Mouse (Mus musculus): ENCODE data around the gene Plxna4.

The Plxna4 gene

GRCm38 (mm10) chr6:32469196-32469595 is 118.8 kb downstream of the Plxna4 start:
- no peak for DNase-seq

- DNase-seq = no peak
These were observed 122.9 kb downstream of the Plxna4 start for GRCm38 (mm10) chr6:32465129-32465528.

GRCm38 (mm10) chr6:32464637-32465036 is 123.4 kb downstream of the Plxna4 start:
- no peak for DNase-seq

DNA sequence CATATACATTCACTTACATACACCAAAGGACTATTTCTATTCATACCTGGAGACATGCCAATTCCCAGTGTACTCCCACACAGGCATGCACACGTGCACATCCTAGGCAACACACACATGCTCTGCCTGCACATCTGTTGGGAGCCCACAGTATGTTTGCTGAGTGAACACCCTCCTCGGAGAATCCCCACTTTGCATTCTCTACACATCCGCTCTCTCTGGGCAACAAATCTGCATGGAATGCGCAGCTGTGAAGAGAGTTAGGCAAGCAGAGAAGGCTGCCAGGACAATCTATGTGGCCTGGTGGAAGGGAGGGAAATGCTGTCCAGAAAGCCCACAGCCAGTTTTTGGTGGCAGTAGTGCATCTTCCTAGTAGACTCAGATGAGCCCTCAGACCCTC is 123.9 kb downstream of the Plxna4 start:
- no peak for DNase-seq

- no peak for DNase-seq
These were observed 127.6 kb downstream of the Plxna4 start for GRCm38 (mm10) chr6:32460400-32460799.

- DNase-seq = no peak
These were observed 131.4 kb downstream of the Plxna4 start for GRCm38 (mm10) chr6:32456641-32457040.

DNA sequence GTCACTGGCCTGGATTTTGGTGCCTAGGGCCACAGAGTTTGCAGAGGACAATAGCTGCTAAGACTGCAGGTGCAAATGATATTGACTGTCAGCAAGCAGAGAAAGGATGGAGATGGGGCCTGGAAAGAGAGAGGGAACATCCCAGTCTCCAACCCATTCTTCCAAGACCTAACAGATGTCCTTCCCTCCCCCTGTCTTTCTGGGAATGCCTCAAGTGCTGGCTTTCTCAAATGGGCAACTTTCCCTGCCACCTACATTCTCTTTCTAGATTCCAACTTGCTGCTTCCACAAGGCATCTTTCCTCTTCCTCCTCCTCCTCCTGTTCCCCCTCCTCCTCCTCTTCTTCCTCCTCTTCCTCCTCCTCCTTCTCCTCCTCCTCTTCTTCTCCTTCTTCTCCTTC is 136.1 kb downstream of the Plxna4 start:
- DNase-seq = no peak

DNA sequence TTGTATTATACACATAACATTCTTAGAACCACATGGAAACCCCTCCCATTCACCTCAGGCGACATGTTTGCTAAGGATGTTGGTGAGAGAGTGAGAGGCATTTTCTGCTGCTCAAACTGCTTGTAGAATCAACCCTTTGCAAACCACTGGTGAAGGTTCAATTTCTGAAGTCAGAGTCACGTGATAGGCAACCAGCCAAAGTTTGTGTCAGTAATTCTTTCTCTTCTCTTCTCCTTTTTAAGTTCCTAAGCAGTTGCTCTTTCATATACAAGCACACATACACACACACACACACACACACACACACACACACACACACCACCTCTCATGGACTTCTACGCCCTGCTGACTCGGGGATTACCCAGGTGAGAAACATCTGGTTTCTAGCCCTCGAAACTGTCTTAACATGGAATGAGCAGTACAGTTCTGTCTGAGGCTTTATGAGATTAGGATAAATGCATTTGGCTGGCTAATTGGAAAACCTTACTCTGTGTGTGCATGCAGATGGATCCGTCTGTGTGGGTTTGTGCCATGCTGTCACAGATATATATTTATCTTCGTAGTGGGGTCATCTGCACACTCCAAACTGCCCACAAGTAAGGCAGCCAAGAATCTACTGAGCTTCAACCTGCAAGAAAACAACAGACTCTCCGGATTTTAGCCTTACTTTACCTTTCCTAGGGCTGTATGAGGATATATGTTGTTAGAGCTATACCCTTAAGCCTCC is 138.6 kb downstream of the Plxna4 start:
- DNase-seq = no peak

DNA sequence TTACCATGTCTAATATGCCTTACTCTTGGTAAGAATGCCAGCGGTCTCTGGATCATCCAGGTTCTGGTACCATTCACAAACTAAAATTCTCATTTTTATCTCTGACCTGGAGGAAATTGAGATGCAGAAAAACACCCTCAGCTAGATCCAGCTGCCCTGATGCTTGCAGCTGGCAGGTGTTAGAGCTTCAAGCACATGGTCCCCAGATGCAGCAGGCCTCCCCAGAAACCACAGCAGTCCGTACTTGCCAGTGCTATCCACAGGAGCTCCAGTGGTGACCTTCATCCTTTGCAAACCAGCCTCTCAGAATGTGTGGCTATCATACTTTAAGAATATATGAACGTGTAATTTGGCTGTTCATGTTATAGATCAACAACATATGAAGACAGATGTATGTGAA is 139.2 kb downstream of the Plxna4 start:
- no peak for DNase-seq

GRCm38 (mm10) chr6:32446276-32446675 is 141.7 kb downstream of the Plxna4 start:
- no peak for DNase-seq

GRCm38 (mm10) chr6:32445246-32445645 is 142.7 kb downstream of the Plxna4 start:
- no peak for DNase-seq

GRCm38 (mm10) chr6:32444393-32444792 is 143.6 kb downstream of the Plxna4 start:
- DNase-seq = no peak

- no peak for DNase-seq
These were observed 144.3 kb downstream of the Plxna4 start for GRCm38 (mm10) chr6:32443679-32444078.

- DNase-seq = no peak
These were observed 148.6 kb downstream of the Plxna4 start for GRCm38 (mm10) chr6:32439434-32439833.

DNA sequence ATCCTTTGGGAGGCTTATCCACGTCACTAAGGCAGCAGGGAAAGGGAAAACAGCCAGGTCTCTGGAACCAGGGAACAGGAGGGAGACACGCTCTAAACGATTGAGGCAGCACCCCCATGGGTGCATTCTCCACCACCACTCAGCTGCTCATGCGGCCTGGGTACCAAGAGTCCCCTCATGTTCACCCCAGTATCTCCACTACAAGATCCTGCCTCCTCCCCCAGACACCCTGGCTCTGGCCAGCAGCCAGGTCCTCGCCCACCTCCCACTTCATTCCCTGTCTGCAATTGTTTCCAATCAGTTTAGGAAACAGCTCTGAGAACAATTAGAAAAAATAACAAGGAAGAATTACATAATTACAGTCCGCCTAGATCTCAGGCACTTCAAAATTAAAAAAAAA is 150.8 kb downstream of the Plxna4 start:
- no peak for DNase-seq

DNA sequence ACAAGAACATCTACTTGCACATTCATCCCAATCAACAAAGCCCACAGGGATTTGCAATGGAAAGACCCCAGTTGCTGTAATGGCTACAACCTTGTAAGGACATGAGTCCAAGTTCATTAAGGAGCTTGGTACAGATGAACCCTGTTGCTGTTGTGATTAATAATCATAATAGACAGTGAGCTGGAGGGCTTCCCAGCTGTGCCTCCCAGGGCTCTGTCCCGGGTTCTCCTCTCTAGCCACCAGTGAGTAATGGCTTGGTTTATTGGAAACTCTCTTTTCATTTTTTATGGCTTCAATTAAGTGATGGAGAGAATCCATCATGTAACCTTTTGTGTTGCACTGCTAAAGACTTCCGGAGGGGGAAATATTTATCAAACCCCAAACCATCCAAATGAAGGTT is 164.9 kb downstream of the Plxna4 start:
- no peak for DNase-seq

DNA sequence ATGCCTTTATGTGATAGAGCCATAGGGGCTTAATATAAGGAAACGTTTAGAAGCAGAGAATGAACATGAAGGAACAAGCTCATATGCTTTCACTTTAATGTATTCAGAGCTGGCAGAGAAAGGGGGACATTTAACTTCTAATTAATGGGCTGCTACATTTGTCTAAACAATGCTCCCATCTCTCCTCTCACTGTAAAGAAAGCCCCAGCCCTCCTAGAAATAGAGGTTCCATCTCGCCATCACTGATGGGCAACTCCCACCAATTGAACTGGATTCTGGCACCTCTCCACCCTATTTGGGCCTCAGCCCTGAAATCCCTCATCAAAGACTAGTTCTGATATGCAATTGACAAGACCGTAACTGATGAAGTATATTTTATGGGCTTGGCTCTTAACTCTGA is 167.4 kb downstream of the Plxna4 start:
- no peak for DNase-seq

DNA sequence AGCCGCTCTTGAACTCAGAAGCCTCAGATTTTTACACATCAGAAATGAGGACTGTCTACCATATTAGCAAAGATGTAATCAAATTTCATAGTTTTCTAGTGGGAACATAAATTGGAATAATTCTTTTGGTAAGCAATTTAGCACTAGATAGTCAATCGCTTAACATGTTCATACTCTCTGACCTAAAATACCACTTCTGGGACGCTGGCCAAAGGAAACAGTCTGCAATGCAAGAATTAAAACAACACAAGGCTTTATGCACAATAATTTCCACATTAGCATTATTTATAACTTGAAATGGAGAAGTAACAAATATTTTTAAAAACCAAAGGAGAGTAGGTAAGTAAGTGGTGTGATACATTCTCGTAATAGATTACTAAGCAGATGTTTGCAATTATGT is 170.6 kb downstream of the Plxna4 start:
- DNase-seq = no peak

DNA sequence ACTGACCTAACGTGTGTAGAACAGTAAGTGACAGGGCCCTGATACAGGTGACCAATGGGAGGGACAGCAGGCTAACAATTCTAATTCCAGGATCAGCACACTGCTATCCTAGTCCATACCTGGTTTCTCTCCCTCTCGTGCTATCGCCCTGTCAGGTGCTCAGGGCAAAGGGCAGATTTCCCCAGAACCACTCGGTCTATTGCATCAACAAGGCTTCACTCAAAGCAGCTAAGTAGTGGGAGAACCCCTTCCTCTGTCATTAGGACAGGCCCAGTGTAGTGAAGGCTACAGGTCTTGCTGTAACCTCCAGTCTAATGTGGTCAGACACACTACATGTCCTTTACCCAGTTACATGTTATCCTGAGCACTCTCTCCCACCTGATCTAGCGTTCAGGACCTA is 176.7 kb downstream of the Plxna4 start:
- DNase-seq = no peak

GRCm38 (mm10) chr6:32409625-32410024 is 178.4 kb downstream of the Plxna4 start:
- DNase-seq = no peak

GRCm38 (mm10) chr6:32407574-32408185 is 180.3 kb downstream of the Plxna4 start:
- no peak for DNase-seq

DNA sequence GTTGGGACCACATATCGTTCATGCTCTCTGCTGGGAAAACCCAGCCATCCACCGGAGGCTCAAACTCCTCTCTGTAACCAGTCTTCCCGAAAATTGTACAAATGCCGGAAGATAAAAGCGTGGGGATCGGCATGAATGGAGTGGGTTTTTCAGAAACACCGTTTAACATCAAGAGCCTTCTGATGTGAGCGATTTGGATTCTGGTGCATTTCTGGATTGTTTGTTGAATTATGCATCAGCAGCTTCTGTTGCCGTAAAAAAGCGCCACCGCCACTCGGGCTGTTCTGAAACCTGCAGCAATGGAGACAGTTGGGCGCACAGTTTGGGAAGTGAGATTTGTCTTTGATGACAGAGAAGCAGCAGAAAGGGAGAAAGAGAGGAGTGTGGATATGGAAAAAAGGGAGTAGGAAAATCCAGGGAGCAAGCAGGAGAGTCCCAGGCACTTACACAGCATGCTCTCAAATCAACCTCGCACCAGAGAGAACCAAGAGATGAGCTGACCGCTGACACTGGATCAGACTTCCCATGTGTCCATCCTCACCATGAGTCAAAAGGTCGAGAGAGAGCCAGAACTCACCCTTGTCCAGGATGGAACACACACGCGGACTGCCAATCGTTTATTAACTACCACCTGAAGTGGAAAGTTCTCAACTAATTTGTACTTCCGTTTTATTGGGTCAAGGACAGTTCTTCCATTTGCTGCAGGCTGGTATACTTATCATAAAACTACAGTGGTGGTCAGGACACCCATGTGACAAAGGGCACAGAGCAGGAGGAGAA is 181.5 kb downstream of the Plxna4 start:
- DNase-seq = no peak

DNA sequence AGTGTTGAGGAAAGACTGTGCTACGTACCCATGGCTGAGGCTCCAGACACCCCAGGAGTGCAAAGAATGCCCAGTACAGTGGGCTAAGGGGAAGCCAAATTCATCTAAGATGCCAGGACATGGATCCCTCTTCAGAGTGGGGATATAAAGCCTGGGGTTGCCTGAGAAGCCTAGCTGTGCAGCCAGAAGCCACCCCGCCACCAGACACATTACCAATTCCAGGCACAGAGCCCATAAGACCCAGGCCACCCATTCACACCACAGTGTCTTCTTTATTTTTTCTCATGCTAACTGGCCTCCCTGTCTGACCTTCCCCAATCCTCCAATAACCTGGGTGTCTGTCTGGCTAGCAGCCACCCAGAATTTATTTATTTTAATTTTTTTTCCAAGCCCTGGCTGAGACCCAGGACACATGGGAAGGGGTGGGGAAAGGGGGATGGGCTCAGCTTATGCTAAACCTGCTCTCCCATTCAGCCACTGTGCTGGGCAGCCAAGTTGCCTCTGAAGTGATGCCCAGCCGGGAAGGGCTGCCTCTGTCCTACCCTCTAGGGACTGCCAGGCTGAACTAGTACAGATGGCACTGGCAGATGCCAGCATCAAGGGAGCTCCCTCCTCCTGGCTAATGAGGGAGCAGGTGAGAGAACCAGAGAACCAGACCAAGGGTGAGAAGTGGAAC is 185.3 kb downstream of the Plxna4 start:
- peak; percentile 76 for DNase-seq

Measured in cerebellum, adult 9-11 months (tissue).